Mouse (Mus musculus) erythroid progenitor cell, adult 5-6 weeks (primary cell): ENCODE results near the gene Mtcl1. TPM values are rescaled to one million over a fixed set of nuclear protein-coding genes. Genes with fewer than 3 reads are reported as not detected.

Experiments
- ATAC-seq: replicated peaks from 2 replicates; pipeline ENCODE4 v1.8.0; 2016; ENCODE audit warnings: moderate number of reproducible peaks, mild to moderate bottlenecking, moderate TSS enrichment, inconsistent platforms; ENCODE audit not compliant: poor library complexity, low FRiP score, severe bottlenecking
- total RNA-seq, 2 experiments: library from RNA; stranded (forward) in 1 of 2; stranded (reverse) in 1 of 2; fragments of 150-400 nt in 1 of 2; fragments of 186-747, 209-891 nt in 1 of 2; gene quantifications; 2 replicates each; pipeline versions ENCODE4 v1.2.3 to v1.2.4; 2015 to 2017; ENCODE audit warnings: low replicate concordance in 2 of 2

The Mtcl1 gene
- total RNA-seq, 2 experiments from 2014 or later = not detected

GRCm38 (mm10) chr17:66340798-66341197, 108.8 kb downstream of the Mtcl1 start:
- no peak for ATAC-seq

- ATAC-seq = no peak
Observed at GRCm38 (mm10) chr17:66337929-66338328, 111.6 kb downstream of the Mtcl1 start.

DNA sequence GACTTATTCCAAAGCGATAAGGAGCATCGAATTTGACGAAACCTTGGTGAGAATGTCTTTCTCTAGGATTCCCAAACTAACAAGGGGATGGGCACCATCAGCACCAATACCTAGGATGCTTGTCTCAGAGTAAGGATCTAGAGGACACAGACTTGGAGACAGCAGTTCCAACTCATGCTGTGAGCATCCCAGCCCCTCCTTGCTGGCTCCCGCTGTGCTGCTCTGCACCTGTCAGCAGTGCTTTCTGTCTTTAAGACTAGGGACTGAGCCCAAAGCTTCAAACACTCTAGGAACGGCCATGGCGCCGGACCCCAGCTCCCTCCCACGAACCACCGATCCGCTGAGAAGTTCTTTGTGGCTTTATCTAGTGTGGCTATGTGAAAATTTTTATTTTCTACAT, 114.0 kb downstream of the Mtcl1 start:
- no peak for ATAC-seq

DNA sequence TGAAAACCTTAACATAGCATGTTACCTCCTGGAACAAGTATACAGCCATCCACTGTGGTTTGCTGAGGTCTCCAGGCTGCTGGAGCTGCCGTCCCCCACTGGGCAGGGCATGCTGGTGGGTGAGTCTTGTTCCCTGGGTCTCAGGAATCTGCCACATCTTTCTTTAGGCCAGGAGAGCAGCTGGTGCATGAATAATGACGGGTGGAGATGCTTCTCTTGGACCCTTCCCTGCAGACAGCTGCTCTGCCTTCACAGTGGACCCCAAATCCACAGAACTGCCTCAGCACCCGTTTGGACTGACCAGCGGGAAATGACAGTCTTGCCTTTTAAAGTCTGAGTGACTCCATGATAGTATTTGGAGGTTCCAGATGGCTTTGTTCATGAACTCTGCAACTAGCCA, 114.7 kb downstream of the Mtcl1 start:
- ATAC-seq = no peak

DNA sequence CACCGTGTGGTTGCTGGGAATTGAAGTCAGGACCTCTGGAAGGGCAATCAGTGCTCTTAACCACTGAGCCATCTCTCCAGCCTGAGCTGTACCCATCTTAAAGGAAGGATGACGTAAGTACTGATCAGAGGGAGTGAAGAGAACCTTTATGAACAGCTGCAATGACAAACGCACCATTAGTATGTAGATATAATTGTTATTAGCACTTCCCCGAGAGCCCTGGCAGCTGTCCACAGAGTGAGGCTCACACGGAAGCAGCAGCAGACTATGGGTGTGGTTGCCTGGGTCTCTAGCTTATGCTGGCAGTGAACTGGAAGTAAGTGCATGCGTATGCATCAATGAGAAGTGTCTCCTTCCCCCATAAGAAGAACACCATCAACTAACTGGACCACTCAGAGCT, 118.3 kb downstream of the Mtcl1 start:
- no peak for ATAC-seq

- ATAC-seq = no peak
Observed at GRCm38 (mm10) chr17:66326552-66327045, 123.0 kb downstream of the Mtcl1 start.

- no peak for ATAC-seq
Observed at GRCm38 (mm10) chr17:66326204-66326545, 123.4 kb downstream of the Mtcl1 start.

- no peak for ATAC-seq
Observed at GRCm38 (mm10) chr17:66325440-66326203, 123.9 kb downstream of the Mtcl1 start.

- ATAC-seq = no peak
Observed at GRCm38 (mm10) chr17:66324836-66325235, 124.7 kb downstream of the Mtcl1 start.

DNA sequence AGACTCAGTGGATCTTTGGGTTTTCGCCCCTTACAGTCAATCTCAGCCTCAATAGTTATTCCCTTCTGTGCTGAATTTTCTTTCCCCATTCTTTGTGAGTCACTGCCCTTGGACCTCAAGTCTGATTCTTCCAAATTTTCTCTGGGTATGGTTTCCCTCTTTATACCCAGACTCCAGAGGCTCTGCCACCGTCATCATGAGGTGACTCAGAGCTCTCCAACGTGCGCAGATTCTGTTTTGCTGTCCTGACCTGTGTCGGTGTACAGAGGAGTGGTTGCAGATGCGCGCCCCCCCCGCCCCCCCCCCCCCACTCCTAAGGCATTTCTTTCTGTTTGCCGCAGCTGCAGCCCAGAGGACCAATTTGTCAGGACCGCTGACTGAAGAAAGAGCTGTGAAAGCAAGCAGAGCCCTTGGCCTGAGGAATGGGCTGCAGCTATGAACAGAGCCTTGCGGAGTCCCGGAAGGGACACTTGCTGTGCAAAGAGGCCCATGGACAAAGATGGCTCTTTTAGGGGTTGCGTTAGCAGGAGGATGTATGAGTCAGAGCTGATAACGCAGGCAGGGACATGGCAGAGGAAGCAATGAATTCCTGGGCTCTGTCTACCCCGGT, 126.8 kb downstream of the Mtcl1 start:
- no peak for ATAC-seq

DNA sequence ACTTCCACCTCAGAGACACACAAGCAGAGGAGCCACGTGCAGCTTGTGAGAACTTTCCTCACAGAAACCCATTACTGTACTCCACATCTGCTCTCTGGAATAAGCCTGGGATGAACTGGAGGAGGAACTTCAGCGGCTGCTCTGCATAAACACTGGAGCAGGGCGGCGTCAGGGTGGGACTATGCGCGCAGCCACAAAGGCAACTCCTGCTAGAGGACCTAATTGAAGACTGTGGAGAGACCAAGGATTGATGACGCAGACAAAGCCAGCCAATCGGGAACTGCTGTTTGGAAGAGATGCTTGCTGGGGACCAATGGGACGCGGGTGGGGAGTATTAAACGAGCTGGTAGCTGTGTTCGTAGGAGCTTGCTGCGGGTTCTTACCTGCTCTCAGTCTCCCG, 127.6 kb downstream of the Mtcl1 start:
- ATAC-seq = no peak

GRCm38 (mm10) chr17:66320716-66321372, 128.7 kb downstream of the Mtcl1 start:
- no peak for ATAC-seq

DNA sequence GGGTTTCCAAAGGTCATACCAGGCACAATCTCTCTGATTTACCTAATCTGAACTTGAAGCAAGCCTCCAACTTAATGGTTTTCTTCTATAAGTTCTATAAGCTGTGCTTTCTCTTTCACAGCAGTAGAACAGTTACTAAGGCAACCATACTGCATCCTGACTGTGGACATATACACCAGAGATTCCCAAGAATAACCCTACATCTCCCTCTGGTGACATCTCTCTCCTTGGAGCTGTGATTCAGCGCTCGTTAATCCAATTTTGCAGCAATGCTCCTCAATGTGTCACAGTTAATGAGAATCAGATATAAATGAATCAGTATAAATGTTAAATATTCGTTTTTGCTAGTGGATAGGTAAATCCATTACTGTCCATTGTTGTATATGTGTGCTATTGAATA, 131.5 kb downstream of the Mtcl1 start:
- no peak for ATAC-seq

DNA sequence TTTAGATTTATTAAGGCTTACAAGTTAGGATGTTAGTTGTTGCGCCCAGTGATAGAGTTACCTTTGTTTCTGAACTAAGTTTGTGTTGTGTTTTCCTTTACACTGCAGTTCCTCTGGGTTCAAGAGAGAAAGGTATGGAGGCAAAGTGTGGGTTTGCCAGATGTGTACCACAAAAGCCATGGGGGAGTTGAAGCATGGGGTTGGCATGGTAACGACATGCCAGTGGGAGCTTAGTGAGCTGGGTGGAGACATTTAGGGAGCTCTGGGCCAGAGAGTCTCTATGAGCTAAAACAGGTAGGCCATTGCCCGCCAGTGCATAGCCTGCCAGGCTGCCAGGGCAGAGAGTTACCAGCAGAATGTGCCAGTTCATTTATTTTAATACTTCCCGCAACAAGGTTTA, 132.0 kb downstream of the Mtcl1 start:
- ATAC-seq = no peak

DNA sequence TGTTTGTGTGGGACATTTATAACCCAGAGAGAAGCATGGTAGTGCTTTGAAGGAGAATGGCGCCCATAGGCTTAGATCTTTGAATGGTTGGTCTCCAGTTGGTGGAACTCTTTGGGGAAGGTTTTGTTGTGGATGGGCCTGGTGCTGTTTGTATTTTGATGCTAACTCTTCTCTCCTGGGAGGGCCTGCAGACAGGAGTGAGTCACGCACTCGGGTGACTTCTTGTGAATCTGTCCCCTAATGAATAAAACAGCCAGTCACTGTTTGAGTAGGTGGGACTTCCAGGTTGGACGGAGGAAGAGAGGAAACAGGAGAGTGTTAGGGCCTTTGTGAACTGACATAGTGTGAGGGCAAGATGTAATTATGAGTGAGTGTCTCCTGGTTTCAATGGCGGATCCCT, 132.4 kb downstream of the Mtcl1 start:
- no peak for ATAC-seq

DNA sequence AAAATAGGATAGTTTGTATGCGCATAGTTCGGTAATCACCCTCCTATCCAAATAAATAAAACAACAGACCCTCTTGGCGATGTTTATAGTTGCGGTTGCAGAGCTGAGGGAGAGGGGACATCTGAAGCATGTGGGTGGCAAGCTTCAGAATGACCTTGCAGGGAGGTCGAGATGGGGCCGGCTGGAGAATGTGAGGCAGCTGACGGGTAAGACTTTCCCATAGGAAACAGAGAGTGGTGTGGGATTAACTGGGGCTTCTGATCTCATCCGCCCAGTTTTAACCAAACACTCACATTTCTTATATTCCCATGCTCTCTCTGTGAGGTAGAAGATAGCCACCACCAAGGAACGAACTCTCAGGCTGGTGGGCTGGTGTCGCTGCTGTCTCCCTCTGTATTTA, 134.1 kb downstream of the Mtcl1 start:
- ATAC-seq = no peak

DNA sequence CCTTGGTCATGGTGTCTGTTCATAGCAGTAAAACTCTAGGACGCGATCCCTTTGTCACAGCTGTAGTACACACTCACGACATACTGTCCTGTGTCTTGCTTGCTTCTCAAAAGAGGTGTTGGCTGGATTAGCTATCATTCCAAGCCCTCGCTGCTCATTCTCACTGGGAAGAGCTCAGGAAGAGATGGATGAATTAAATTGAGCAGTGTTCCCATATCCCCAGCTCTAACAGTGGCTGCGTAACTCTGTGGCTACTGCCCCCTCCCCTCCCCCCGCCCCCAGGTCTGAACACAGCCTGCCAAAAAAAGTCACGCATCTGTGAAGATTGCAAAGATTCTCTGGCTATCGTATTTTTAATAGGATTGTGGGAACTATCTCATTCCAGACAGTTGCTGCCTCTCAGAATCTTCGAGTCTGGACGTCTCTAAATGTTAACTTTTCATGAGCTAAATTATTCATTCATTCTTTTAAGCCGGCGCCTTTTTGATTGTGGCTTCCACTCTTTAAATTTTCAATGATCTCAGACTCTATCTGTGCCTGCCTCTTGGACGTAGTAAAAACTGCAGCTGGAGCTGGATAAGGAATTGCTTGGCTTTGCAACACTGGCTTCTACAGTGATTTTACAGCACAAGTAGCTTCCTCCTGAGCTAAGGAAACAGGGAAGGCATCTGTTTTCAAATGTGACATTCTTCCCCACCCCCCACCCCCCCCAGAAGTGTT, 134.8 kb downstream of the Mtcl1 start:
- no peak for ATAC-seq

- ATAC-seq = no peak
Observed at GRCm38 (mm10) chr17:66301906-66302305, 147.6 kb downstream of the Mtcl1 start.

- no peak for ATAC-seq
Observed at GRCm38 (mm10) chr17:66301267-66301666, 148.3 kb downstream of the Mtcl1 start.

GRCm38 (mm10) chr17:66297721-66298120, 151.8 kb downstream of the Mtcl1 start:
- no peak for ATAC-seq
